Mouse (Mus musculus): ENCODE data around the gene Apol11a.
"Not testable (repeated sequence)": the region's sequence is repeated elsewhere in the genome, so short reads cannot be mapped to it uniquely, and the experiment has no call there.

The Apol11a gene

GRCm38 (mm10) chr15:77507966-77508365, at the start of gene Apol11a:
Gene Apol11a, plus strand, starts transcription at chr15:77508271.
- not testable (repeated sequence) for DNase-seq

- not testable (repeated sequence) for DNase-seq
Observed at GRCm38 (mm10) chr15:77474699-77475390, 33.2 kb upstream of the Apol11a start.

- DNase-seq = not testable (repeated sequence)
Observed at GRCm38 (mm10) chr15:77476693-77477092, 31.4 kb upstream of the Apol11a start, which contains the start of gene Apol10a. Gene Apol10a, plus strand, starts transcription at chr15:77477047.

GRCm38 (mm10) chr15:77482140-77482794, 25.8 kb upstream of the Apol11a start:
- no peak for DNase-seq

GRCm38 (mm10) chr15:77493181-77493580, 14.9 kb upstream of the Apol11a start:
- DNase-seq = not testable (repeated sequence)

GRCm38 (mm10) chr15:77494694-77495093, 13.4 kb upstream of the Apol11a start:
- DNase-seq = not testable (repeated sequence)

GRCm38 (mm10) chr15:77520596-77520995, 12.5 kb downstream of the Apol11a start:
- not testable (repeated sequence) for DNase-seq

- peak; percentile 24 to 58 for DNase-seq
Observed at GRCm38 (mm10) chr15:77523186-77523843, 15.2 kb downstream of the Apol11a start.

- no peak for DNase-seq
Observed at GRCm38 (mm10) chr15:77533216-77533615, 25.1 kb downstream of the Apol11a start, which contains the start of gene Apol7c. Gene Apol7c, minus strand, starts transcription at chr15:77533316.

GRCm38 (mm10) chr15:77539221-77539620, 31.1 kb downstream of the Apol11a start:
- DNase-seq = not testable (repeated sequence)

GRCm38 (mm10) chr15:77561792-77562191, 53.7 kb downstream of the Apol11a start, which contains the start of gene 1700025B11Rik:
Gene 1700025B11Rik, minus strand, starts transcription at chr15:77561892.
- DNase-seq = no peak

GRCm38 (mm10) chr15:77563219-77563618, 55.1 kb downstream of the Apol11a start:
- no peak for DNase-seq

Data from cerebellum, postnatal 25 days (tissue).